Mouse (Mus musculus): ENCODE measurements around the gene Aym1. TPM values are rescaled to one million over a fixed set of nuclear protein-coding genes. Genes with fewer than 3 reads are reported as not detected.

Gene Aym1
- polyA plus RNA-seq (2012; rRNA removed) = 0.25 and 0.32 TPM in 2 replicates

DNA sequence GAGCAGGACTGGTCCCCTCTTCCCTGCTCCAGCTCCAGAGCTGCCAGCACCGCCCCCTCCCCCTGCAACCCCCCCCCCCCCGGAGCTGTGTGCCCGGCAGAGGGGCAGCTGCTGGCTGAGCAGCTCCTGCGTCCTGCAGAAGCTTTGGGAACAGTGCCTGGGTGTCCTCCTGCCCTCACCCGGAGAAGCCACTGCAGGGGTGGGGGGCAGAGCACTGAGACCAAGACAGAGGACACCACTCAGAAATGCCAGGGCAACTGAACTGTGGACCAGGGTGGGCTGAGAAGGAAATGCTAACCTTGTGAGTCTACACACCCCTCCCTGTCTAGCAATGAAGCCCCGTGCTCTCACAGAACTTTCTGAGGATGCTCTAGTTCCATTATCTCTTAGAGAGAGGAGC is at the start of gene Aym1:
Gene Aym1 (plus strand): TSS at position 109 of the 400 bp plus-strand sequence.
- TF ChIP-seq CTCF (IDR thresholded peaks at IDR 0.05; ENCODE audit: extremely low read depth, insufficient read depth, low read length) (no peak), POLR2A (IDR thresholded peaks at IDR 0.05; ENCODE audit: extremely low read depth, insufficient read depth, low read length) (no peak)
- Histone ChIP-seq H3K4me1 (ENCODE audit: control insufficient read depth, insufficient read depth, low read length) (no peaks in the 10 kb centered on the region), H3K27ac (ENCODE audit: insufficient read depth, low read length) (no peak within 1 kb of the TSS), H3K4me3 (ENCODE audit: insufficient read depth, low read length) (no peak within 1 kb of the TSS)

DNA sequence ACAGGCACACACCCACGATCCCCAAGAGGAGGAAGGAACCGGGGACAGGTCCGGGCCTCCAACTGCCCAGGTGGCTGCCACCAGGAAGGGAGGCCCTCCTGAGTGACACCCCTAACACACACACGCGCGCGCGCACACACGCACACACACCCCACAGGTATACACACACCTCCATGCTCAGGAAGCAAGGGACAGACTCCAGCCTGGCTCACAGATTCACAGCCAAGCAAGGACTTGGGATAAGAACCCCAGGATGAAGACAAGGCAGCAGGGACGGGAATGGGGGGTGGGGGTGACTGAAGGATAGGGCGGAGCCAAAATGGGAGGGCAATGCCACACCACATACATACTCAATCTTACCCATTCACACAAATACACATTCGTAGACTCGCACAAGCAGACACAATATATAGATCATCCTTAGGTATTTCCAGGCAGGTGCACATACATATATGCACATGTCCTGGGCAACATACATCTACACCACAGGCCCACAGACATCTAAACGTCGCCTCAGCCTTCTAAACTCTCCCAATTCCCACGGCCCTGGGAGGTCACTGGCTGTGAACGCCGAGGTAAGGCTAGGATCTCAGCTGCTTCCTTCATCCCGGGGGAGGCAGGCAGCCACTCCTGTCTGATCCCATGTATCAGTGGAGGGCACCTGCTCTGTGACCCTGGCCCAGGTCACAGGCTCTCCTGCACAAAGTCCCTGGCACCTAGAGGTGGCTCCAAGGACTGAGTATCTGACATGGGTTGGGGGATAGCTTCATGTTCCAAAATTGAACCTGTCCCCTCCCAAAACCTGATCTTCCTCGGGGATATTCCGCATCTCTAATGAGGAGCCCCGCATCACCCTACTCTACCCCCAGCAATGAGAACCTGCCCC is 47.4 kb upstream of the Aym1 start:
- Histone ChIP-seq H3K27ac (ENCODE audit: insufficient read depth, low read length) (peak overlapping the region; percentile 71), H3K4me3 (ENCODE audit: insufficient read depth, low read length) (peak overlapping the region; percentile 95), H3K4me1 (ENCODE audit: control insufficient read depth, insufficient read depth, low read length) (peaks cover 17% of the 10 kb centered on the region)
- peak; percentile 38; the same call in 1 of the 2 replicates for TF ChIP-seq POLR2A (IDR thresholded peaks at IDR 0.05; ENCODE audit: extremely low read depth, insufficient read depth, low read length)
- TF ChIP-seq CTCF (IDR thresholded peaks at IDR 0.05; ENCODE audit: extremely low read depth, insufficient read depth, low read length) = no peak

DNA sequence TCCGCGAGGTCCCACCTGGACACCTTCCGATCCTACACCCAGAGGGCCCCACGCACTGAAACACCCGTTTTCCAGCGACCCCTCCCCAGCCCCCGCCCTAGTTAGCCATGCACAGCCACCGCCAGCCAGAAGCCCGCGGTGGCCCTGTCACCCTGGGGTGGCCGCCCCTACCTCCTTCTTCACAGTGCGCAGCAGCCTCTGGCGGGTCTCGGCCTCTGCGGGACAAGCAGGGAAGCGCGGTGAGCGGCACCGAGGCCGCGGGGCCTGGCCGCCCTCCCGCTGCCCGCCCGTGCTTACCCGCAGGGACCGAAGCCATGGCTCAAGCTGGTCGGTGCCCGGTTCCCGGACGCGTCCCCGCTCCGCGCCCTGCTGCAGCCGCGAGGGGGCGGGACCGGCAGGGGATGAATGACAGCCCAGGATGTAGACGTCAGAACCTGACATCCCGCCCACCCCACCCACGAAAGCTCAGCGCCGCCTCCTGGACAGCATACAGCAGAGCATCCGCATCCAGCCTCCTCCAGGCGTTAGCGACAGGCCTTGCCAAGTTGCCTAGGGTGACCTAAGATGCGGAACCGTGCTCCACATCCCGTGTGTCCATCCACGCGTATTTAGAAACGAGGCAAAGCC is 46.6 kb upstream of the Aym1 start, which contains the start of gene Sgsm1:
Gene Sgsm1 (minus strand): TSS at position 410 of the 627 bp plus-strand sequence.
- H3K27ac ChIP-seq (ENCODE audit: insufficient read depth, low read length) = peak within 1 kb of the TSS; percentile 71
- TF ChIP-seq CTCF (IDR thresholded peaks at IDR 0.05; ENCODE audit: extremely low read depth, insufficient read depth, low read length) = peak; percentile 36
- TF ChIP-seq POLR2A (IDR thresholded peaks at IDR 0.05; ENCODE audit: extremely low read depth, insufficient read depth, low read length) = peak; percentile 67; the same call in 1 of the 2 replicates

DNA sequence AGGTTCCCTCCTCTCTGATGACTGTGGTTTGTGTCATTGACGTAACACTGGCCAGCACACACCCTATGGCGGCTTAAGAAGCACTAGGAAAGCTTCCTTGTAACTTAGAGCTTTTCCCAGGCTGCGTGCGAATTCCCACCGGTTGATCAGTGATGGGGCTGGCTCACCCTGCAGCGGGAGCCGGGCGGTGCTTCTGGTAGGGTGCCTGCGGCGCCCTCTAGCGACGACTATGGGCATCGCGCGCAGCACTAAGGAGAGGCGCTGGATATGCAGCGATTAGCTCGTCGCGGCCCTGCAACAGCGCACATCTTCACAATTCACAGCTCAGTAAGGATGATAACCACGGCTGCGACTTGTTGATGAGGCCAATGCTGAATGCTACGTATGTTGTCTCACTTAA is 43.1 kb upstream of the Aym1 start:
- TF ChIP-seq CTCF (IDR thresholded peaks at IDR 0.05; ENCODE audit: extremely low read depth, insufficient read depth, low read length) = peak; percentile 81
- TF ChIP-seq POLR2A (IDR thresholded peaks at IDR 0.05; ENCODE audit: extremely low read depth, insufficient read depth, low read length) = no peak
- no peak overlapping the region for H3K27ac ChIP-seq (ENCODE audit: insufficient read depth, low read length)
- H3K4me1 ChIP-seq (ENCODE audit: control insufficient read depth, insufficient read depth, low read length) = no peaks in the 10 kb centered on the region
- no peak overlapping the region for H3K4me3 ChIP-seq (ENCODE audit: insufficient read depth, low read length)

More for the DNA sequence above, 46.6 kb upstream of the Aym1 start, which contains the start of gene Sgsm1:
- Histone ChIP-seq H3K4me1 (ENCODE audit: control insufficient read depth, insufficient read depth, low read length) (peaks cover 14% of the 10 kb centered on the region; the same call in 1 of the 2 replicates), H3K4me3 (ENCODE audit: insufficient read depth, low read length) (peak within 1 kb of the TSS; percentile 95)

DNA sequence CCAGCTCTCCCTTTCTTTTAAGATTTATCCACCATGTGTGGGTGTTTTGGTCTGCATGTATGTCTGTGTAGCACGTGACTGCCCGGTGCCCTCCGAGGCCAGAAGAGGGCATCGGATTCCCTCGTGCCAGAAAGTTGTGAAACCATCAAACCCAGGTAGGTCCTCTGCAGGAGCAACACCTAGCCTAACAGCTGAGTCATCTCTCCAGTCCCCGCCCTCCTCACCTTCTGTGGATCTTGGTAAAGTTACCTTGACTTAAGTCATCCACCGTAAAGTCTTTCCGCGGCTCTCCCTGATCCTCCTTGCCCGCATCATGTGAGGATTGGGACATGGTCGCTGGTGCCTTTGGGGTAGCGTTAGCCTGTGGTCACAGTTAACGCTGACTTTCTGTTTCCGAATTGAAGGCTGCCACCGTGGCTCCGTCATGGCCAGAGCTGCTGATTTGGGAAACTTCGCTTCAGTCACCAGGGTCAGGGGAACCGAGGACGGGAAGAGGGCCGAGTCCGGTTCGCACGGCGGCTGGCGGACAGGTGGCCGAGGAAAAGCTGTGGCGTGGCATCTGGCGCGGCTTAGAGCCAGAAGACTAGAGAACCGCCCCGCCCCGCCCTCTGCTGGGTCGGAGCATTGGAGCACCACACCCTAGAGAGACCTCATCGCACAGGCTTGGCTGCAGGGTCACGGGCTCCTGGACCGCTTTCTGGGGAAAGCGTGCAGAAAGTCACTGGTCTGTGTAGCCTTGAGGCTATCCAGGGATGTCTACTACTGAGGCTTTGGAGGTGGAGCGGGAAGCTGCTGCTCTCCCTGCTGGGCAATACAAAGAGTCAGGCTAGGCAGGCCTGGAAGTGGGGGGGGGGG is 33.1 kb upstream of the Aym1 start:
- Histone ChIP-seq H3K27ac (ENCODE audit: insufficient read depth, low read length) (no peak overlapping the region), H3K4me1 (ENCODE audit: control insufficient read depth, insufficient read depth, low read length) (no peaks in the 10 kb centered on the region), H3K4me3 (ENCODE audit: insufficient read depth, low read length) (peak overlapping the region; percentile 13)
- TF ChIP-seq CTCF (IDR thresholded peaks at IDR 0.05; ENCODE audit: extremely low read depth, insufficient read depth, low read length) = no peak
- TF ChIP-seq POLR2A (IDR thresholded peaks at IDR 0.05; ENCODE audit: extremely low read depth, insufficient read depth, low read length) = no peak

DNA sequence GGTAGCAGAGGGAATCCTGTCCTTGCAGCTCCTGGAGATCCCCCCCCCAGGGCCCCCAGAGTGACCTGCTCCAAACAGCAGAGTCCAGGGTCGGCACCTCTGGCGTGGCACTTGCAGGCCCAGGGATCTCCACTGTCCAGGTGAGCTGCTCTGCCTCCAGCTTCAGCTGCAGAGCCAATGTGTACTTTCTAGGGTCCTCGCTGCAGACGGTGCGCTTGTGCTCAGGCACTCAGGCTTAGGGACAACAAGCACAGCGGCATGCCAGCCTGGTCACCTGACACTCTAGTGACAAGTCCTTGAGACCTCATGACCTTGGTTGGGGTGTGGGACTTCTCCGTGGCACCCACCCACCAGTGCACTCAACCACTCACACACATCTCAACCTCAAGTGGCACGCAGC is 27.6 kb upstream of the Aym1 start:
- Histone ChIP-seq H3K27ac (ENCODE audit: insufficient read depth, low read length) (no peak overlapping the region), H3K4me3 (ENCODE audit: insufficient read depth, low read length) (no peak overlapping the region), H3K4me1 (ENCODE audit: control insufficient read depth, insufficient read depth, low read length) (no peaks in the 10 kb centered on the region)
- TF ChIP-seq POLR2A (IDR thresholded peaks at IDR 0.05; ENCODE audit: extremely low read depth, insufficient read depth, low read length) (no peak), CTCF (IDR thresholded peaks at IDR 0.05; ENCODE audit: extremely low read depth, insufficient read depth, low read length) (no peak)

DNA sequence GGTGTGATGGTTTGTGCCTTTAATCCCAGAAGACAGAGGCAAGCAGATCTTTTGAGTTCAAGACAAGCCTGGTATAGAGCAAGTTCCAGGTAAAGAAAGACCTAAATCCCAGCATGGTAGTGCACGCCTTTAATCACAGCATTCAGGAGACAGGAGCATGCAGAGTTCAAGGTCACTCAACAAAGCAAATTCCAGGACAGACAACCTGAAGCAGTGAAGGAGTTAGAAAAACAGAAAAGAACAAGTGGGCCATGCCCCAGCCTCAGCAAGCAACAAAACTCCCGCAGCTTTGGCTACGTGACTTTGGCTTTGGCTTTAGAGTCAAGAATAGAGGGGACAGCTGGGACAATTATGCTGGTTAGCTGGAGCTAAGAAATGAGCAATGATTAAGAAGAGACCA is 26.9 kb upstream of the Aym1 start:
- no peak overlapping the region for H3K27ac ChIP-seq (ENCODE audit: insufficient read depth, low read length)
- TF ChIP-seq CTCF (IDR thresholded peaks at IDR 0.05; ENCODE audit: extremely low read depth, insufficient read depth, low read length) = no peak
- TF ChIP-seq POLR2A (IDR thresholded peaks at IDR 0.05; ENCODE audit: extremely low read depth, insufficient read depth, low read length) = no peak
- no peaks in the 10 kb centered on the region for H3K4me1 ChIP-seq (ENCODE audit: control insufficient read depth, insufficient read depth, low read length)
- H3K4me3 ChIP-seq (ENCODE audit: insufficient read depth, low read length) = no peak overlapping the region

DNA sequence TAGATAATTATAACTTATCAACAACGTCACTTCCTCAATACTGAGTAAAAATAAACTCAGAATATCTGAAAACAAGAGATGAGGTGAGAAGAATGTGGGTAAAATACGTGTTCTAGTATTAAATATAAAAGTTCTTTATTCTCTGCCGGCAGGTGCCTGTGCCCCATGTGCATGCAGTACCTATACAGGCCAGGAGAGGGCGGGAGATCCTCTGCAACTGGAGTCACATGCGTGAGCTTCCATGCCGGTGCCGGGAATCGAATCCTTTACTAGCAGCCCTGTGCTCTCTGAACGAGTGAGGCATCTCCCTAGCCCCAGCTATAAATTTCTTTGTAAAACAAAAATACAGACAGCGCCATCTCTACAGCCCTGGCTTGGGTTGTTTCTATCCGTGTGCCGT is 24.9 kb upstream of the Aym1 start:
- Histone ChIP-seq H3K27ac (ENCODE audit: insufficient read depth, low read length) (no peak overlapping the region), H3K4me3 (ENCODE audit: insufficient read depth, low read length) (no peak overlapping the region), H3K4me1 (ENCODE audit: control insufficient read depth, insufficient read depth, low read length) (no peaks in the 10 kb centered on the region)
- TF ChIP-seq POLR2A (IDR thresholded peaks at IDR 0.05; ENCODE audit: extremely low read depth, insufficient read depth, low read length) (no peak), CTCF (IDR thresholded peaks at IDR 0.05; ENCODE audit: extremely low read depth, insufficient read depth, low read length) (no peak)

DNA sequence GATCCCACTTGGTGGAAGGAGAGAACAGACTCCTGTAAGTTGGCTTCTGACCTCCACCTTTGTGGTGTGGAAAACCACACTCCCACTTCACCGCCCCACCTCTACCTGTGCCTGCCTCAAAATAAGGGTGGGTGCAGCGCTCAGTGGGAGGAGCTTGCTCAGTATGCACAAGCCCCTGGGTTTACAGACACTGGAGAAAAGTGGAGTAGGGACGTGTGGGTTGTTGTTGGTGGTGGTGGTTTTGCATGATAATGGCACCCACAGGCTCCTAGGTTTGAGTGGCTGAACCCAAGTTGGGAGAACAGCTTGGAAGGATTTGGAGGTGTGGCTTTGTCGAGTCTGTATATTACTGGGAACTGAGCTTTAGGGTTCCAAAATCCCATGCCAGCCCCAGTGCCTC is 24.2 kb upstream of the Aym1 start:
- Histone ChIP-seq H3K4me3 (ENCODE audit: insufficient read depth, low read length) (no peak overlapping the region), H3K27ac (ENCODE audit: insufficient read depth, low read length) (no peak overlapping the region), H3K4me1 (ENCODE audit: control insufficient read depth, insufficient read depth, low read length) (no peaks in the 10 kb centered on the region)
- TF ChIP-seq CTCF (IDR thresholded peaks at IDR 0.05; ENCODE audit: extremely low read depth, insufficient read depth, low read length) (no peak), POLR2A (IDR thresholded peaks at IDR 0.05; ENCODE audit: extremely low read depth, insufficient read depth, low read length) (no peak)

Measured in cortical plate, adult 2 months (tissue).